Mouse (Mus musculus) limb, embryonic 14.5 days (tissue): ENCODE measurements around the gene Usp8. TPM values are rescaled to one million over a fixed set of nuclear protein-coding genes. Genes with fewer than 3 reads are reported as not detected.

Experiments
- ATAC-seq: fragments of 200-750 bp; cut with Nextera tagmentation; 2 replicates; pipeline ENCODE4 v1.8.0; 2017; ENCODE audit warnings: low read depth, moderate number of reproducible peaks, moderate TSS enrichment; ENCODE audit not compliant: low FRiP score
- DNase-seq: peaks from one replicate; pipeline ENCODE4 v3.0.0-alpha.2; 2015; ENCODE audit warnings: low spot score
- H3K27ac ChIP-seq: fragments of 300-500 bp; sonication (generic); replicated peaks from 2 replicates; pipeline ENCODE4 v1.5.1; 2014; ENCODE audit warnings: low read depth, mild to moderate bottlenecking, low read length, moderate library complexity, mixed read lengths
- H3K27me3 ChIP-seq: fragments of 300-500 bp; sonication (generic); 2 replicates; pipeline ENCODE4 v1.6.1; 2014; ENCODE audit warnings: low read length, mixed read lengths; ENCODE audit not compliant: control insufficient read depth, insufficient read depth
- H3K36me3 ChIP-seq: fragments of 300-500 bp; sonication (generic); 2 replicates; pipeline ENCODE4 v1.6.1; 2014; ENCODE audit warnings: mild to moderate bottlenecking, low read length, moderate library complexity, mixed read lengths; ENCODE audit not compliant: control insufficient read depth, insufficient read depth
- H3K4me1 ChIP-seq: fragments of 300-500 bp; sonication (generic); 2 replicates; pipeline ENCODE4 v1.6.1; 2014; ENCODE audit warnings: antibody characterized with exemption, low read length, mixed read lengths; ENCODE audit not compliant: control insufficient read depth, insufficient read depth
- H3K4me2 ChIP-seq: fragments of 300-500 bp; sonication (generic); replicated peaks from 2 replicates; pipeline ENCODE4 v1.6.1; 2014; ENCODE audit warnings: low read depth, mild to moderate bottlenecking, low read length, moderate library complexity; ENCODE audit not compliant: severe bottlenecking
- H3K4me3 ChIP-seq: fragments of 300-500 bp; sonication (generic); replicated peaks from 2 replicates; pipeline ENCODE4 v1.5.1; 2014; ENCODE audit warnings: low read length
- H3K9ac ChIP-seq: fragments of 300-500 bp; sonication (generic); 2 replicates; pipeline ENCODE4 v1.6.1; 2014; ENCODE audit warnings: mild to moderate bottlenecking, low read depth, low read length, moderate library complexity; ENCODE audit not compliant: severe bottlenecking
- H3K9me3 ChIP-seq: fragments of 300-500 bp; sonication (generic); 2 replicates; pipeline ENCODE4 v1.6.1; 2016; ENCODE audit warnings: low read length; ENCODE audit not compliant: control insufficient read depth
- POLR2A ChIP-seq: fragments of 200-500 bp; IDR thresholded peaks from 2 replicates; pipeline ENCODE4 v1.8.0; 2012; ENCODE audit warnings: inconsistent platforms, mild to moderate bottlenecking, moderate library complexity, borderline replicate concordance; ENCODE audit not compliant: insufficient read depth, insufficient read length; ENCODE audit errors: extremely low read depth
- WGBS: fragments of 180-500 bp; shearing (Covaris S2); extraction: QIAGEN DNeasy Blood & Tissue Kit; methylation state at CpG from one replicate; pipeline ENCODE4 v1.1.7; 2014; 5-methylcytosine and 5-hydroxymethylcytosine counted together
- polyA plus RNA-seq, 2 experiments: library from polyadenylated mRNA; depleted of rRNA in 1 of 2; stranded (reverse) in 1 of 2; unstranded in 1 of 2; fragments of >200 nt; fragmentation: Nextera tagmentation in 1 of 2; extraction: Ambion mirVana in 1 of 2; gene quantifications; 2 replicates each; pipeline versions ENCODE4 v1.2.1 to v1.2.3; 2012 to 2014

The Usp8 gene
- polyA plus RNA-seq, 2 experiments = 37.0 to 39.0 TPM

- no peak overlapping the region for H3K27ac ChIP-seq
- 34% methylated on average over 11 of the region's 11 CpGs for WGBS
- peak; percentile 26 for ATAC-seq
These were observed 58.9 kb downstream of the Usp8 start for GRCm38 (mm10) chr2:126765867-126766582.

DNA sequence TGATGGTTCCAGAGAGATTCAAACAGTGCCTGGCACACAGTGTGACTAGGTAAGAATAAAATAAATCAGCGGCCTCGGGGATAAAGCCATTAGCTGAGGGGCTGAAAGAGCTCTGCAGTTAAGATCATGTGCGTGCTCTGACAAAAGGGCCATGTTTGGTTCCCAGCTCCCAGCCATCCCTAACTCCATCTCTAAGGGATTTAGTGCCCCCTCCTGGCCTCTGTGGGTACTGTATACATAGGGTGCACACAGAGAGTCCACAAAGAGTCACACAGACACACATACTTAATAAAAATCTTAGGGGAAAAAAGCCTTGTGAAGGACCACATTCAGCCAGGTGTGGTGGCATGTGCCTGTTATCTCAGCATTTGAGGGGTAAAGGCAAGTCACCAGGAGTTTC lies 60.5 kb downstream of the Usp8 start:
- Histone ChIP-seq H3K9me3 (no peaks in the 10 kb centered on the region), H3K4me2 (no peak overlapping the region), H3K27me3 (no peaks in the 10 kb centered on the region), H3K36me3 (peaks cover 10% of the 10 kb centered on the region), H3K9ac (no peak overlapping the region), H3K4me1 (no peaks in the 10 kb centered on the region), H3K4me3 (no peak overlapping the region), H3K27ac (no peak overlapping the region)
- TF ChIP-seq POLR2A = no peak
- 90% methylated on average over 3 of the region's 3 CpGs for WGBS
- no peak for ATAC-seq
- DNase-seq = no peak

More at GRCm38 (mm10) chr2:126765867-126766582, 58.9 kb downstream of the Usp8 start:
- no peaks in the 10 kb centered on the region for H3K4me1 ChIP-seq
- no peaks in the 10 kb centered on the region for H3K27me3 ChIP-seq
- H3K9me3 ChIP-seq = no peaks in the 10 kb centered on the region
- H3K4me3 ChIP-seq = no peak overlapping the region
- no peak for DNase-seq
- no peak for TF ChIP-seq POLR2A
- H3K4me2 ChIP-seq = no peak overlapping the region
- H3K36me3 ChIP-seq = peaks cover 25% of the 10 kb centered on the region
- no peak overlapping the region for H3K9ac ChIP-seq

DNA sequence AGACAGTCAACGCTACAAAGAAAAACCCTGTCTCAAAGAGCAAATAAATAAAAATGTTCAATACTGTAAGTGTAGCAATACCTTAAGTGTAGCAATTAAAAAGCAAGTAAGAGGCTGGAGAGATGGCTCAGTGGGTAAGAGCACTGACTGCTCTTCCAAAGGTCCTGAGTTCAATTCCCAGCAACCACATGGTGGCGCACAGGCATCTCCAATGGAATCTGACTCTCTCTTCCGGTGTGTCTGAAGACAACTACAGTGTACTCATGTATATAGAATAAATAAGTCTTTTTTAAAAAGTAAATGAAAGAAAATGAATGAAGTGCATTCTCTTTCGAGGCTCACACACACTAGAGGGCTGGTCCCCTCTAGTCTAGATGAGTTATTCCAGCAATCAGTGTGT lies 61.1 kb downstream of the Usp8 start:
- Histone ChIP-seq H3K9me3 (no peaks in the 10 kb centered on the region), H3K9ac (no peak overlapping the region), H3K27me3 (no peaks in the 10 kb centered on the region), H3K27ac (no peak overlapping the region), H3K4me2 (no peak overlapping the region), H3K36me3 (peaks cover 4% of the 10 kb centered on the region), H3K4me1 (no peaks in the 10 kb centered on the region), H3K4me3 (no peak overlapping the region)
- TF ChIP-seq POLR2A = no peak
- DNase-seq = no peak
- WGBS = 75% methylated on average over 4 of the region's 4 CpGs
- ATAC-seq = no peak

DNA sequence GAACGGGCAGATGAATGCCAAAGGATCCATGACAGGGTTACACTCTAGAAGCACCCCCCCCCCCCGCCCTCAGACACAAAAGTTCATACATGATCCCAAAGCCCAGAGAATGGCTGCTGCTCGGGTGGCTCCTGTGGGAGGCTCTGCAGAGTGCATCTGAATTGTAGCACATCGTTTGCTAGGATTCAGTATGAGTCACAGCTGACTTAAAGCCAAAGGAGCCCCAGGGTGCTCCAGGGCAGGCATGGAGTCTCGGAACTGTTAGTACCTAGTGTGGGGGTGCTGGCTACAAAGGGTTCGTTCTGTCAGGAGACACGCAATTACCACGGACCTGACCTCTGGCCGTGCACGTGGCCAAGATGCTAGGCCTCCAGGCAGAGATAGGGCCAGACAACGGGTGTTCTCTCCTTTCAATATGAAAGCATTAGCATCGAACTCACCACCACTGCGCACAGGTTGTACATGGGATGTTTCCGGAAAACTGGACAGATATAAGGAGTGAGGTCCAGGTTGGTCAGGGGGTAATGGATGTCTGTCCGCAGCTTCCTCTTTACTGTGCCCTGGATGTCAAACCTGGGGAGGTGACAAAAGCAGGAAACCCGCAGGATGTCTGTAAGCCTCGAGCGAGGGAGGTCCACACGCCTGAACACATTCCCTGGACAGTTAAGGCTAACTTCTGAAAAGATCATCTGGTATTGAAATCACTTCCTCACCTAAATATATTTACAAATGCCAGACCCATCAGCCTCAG lies 62.5 kb downstream of the Usp8 start:
- Histone ChIP-seq H3K27me3 (no peaks in the 10 kb centered on the region), H3K4me2 (no peak overlapping the region), H3K4me3 (no peak overlapping the region), H3K27ac (no peak overlapping the region), H3K4me1 (no peaks in the 10 kb centered on the region), H3K9me3 (no peaks in the 10 kb centered on the region), H3K36me3 (no peaks in the 10 kb centered on the region; the same call in 1 of the 2 replicates), H3K9ac (no peak overlapping the region)
- WGBS = 70% methylated on average over 19 of the region's 19 CpGs
- DNase-seq (no peak), ATAC-seq (no peak)
- no peak for TF ChIP-seq POLR2A

DNA sequence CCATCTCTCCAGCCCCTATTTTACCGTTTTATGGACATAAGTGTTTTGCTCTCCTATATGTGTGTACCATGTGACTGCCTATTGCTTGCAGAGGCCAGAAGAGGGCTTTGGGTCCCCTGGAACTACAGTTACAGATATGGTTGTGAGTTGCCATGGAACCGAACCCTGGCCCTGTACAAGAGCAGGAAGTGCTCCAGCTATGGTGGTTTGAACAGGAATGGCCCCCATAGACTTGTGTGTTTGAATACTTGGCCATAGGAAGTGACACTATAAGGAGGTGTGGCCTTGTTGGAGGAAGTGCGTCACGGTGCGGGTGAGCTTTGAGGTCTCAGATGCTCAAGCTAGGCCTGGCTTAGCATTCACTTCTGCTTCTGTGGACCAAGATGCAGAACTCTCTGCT lies 65.1 kb downstream of the Usp8 start:
- no peak overlapping the region for H3K4me3 ChIP-seq
- no peaks in the 10 kb centered on the region for H3K27me3 ChIP-seq
- 86% methylated on average over 5 of the region's 5 CpGs for WGBS
- no peaks in the 10 kb centered on the region for H3K4me1 ChIP-seq
- H3K36me3 ChIP-seq = no peaks in the 10 kb centered on the region
- TF ChIP-seq POLR2A = no peak
- H3K4me2 ChIP-seq = no peak overlapping the region
- no peak overlapping the region for H3K9ac ChIP-seq
- no peak for ATAC-seq
- no peak overlapping the region for H3K27ac ChIP-seq
- H3K9me3 ChIP-seq = no peaks in the 10 kb centered on the region
- no peak for DNase-seq
